Mouse (Mus musculus) kidney, postnatal 0 days (tissue): ENCODE results near the gene Tox2. TPM values are rescaled to one million over a fixed set of nuclear protein-coding genes. Genes with fewer than 3 reads are reported as not detected.

Experiments used
- ATAC-seq: fragments of 200-750 bp; cut with Nextera tagmentation; replicated peaks from 2 replicates; pipeline ENCODE4 v1.8.0; 2017; ENCODE audit warnings: low read depth, moderate number of reproducible peaks, moderate TSS enrichment, moderate library complexity; ENCODE audit not compliant: low FRiP score
- DNase-seq: peaks from one replicate; pipeline ENCODE4 v3.0.0-alpha.2; 2016; ENCODE audit warnings: low spot score
- H3K27ac ChIP-seq: fragments of 300-500 bp; sonication (generic); 2 replicates; pipeline ENCODE4 v1.5.1; 2014; ENCODE audit warnings: mild to moderate bottlenecking
- H3K27me3 ChIP-seq: fragments of 300-500 bp; sonication (generic); 2 replicates; pipeline ENCODE4 v1.6.1; 2014; ENCODE audit warnings: low read length, mixed read lengths; ENCODE audit not compliant: insufficient read depth
- H3K36me3 ChIP-seq: fragments of 300-500 bp; sonication (generic); 2 replicates; pipeline ENCODE4 v1.6.1; 2014; ENCODE audit warnings: low read length, mixed read lengths; ENCODE audit not compliant: insufficient read depth
- H3K4me1 ChIP-seq: fragments of 300-500 bp; sonication (generic); replicated peaks from 2 replicates; pipeline ENCODE4 v1.6.1; 2014; ENCODE audit warnings: antibody characterized with exemption, low read length, mixed read lengths; ENCODE audit not compliant: insufficient read depth
- H3K4me2 ChIP-seq: fragments of 300-500 bp; sonication (generic); 2 replicates; pipeline ENCODE4 v1.6.1; 2014; ENCODE audit warnings: mild to moderate bottlenecking, low read length, moderate library complexity, mixed read lengths
- H3K4me3 ChIP-seq: fragments of 300-500 bp; sonication (generic); replicated peaks from 2 replicates; pipeline ENCODE4 v1.5.1; 2014; ENCODE audit warnings: low read depth, low read length
- H3K9ac ChIP-seq: fragments of 300-500 bp; sonication (generic); 2 replicates; pipeline ENCODE4 v1.6.1; 2014; ENCODE audit warnings: low read depth, low read length
- H3K9me3 ChIP-seq: fragments of 300-500 bp; sonication (generic); replicated peaks from 2 replicates; pipeline ENCODE4 v1.6.1; 2016; ENCODE audit warnings: low read length, inconsistent platforms, mixed read lengths
- CTCF ChIP-seq: IDR thresholded peaks from 2 replicates; pipeline ENCODE4 v1.5.1; 2016; ENCODE audit warnings: antibody characterized with exemption, low read depth, mild to moderate bottlenecking, moderate library complexity
- WGBS: fragments of 180-500 bp; shearing (Covaris S2); extraction: QIAGEN DNeasy Blood & Tissue Kit; methylation state at CpG from one replicate; pipeline ENCODE4 v1.1.7; 2014; 5-methylcytosine and 5-hydroxymethylcytosine counted together
- polyA plus RNA-seq: library from polyadenylated mRNA; unstranded; fragments of >200 nt; fragmentation: Nextera tagmentation; extraction: Ambion mirVana; gene quantifications from 2 replicates; pipeline ENCODE4 v1.2.1, GENCODE M21; 2015

Gene Tox2
- polyA plus RNA-seq, 1 experiment from 2014 or later = 1.1 TPM

DNA sequence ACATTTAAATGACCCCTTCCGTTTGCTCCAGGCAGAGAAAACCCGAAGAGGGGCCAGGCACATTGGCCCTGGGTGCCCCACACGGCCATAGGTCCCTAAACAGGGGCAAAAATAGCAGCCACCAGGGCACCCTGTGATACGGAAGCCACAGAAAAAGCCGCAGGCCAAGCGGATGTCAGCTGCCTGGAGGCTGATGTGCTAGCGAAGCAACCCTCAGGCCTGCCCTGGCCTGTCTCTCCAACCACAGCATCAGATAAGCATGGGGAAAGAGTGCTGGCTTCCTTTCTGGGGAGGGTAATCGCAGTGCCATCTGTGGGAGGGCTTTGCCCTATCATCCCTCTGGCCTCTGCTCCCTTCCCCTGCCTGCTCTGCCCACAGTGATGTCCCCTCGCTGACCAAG is 26.1 kb downstream of the Tox2 start:
- H3K4me3 ChIP-seq = no peak overlapping the region
- 69% methylated on average over 9 of the region's 9 CpGs for WGBS
- H3K27me3 ChIP-seq = no peaks in the 10 kb centered on the region
- H3K4me2 ChIP-seq = no peak overlapping the region
- ATAC-seq (no peak), DNase-seq (no peak)
- H3K9ac ChIP-seq = no peak overlapping the region
- H3K27ac ChIP-seq = no peak overlapping the region
- TF ChIP-seq CTCF = no peak
- no peaks in the 10 kb centered on the region for H3K4me1 ChIP-seq
- H3K36me3 ChIP-seq = no peaks in the 10 kb centered on the region
- H3K9me3 ChIP-seq = no peaks in the 10 kb centered on the region

GRCm38 (mm10) chr2:163231781-163232534 is 29.0 kb downstream of the Tox2 start:
- H3K36me3 ChIP-seq = no peaks in the 10 kb centered on the region
- no peaks in the 10 kb centered on the region for H3K27me3 ChIP-seq
- no peak overlapping the region for H3K4me3 ChIP-seq
- no peak overlapping the region for H3K4me2 ChIP-seq
- TF ChIP-seq CTCF = no peak
- H3K4me1 ChIP-seq = no peaks in the 10 kb centered on the region
- H3K9ac ChIP-seq = no peak overlapping the region
- no peaks in the 10 kb centered on the region for H3K9me3 ChIP-seq
- no peak for DNase-seq
- no peak for ATAC-seq
- H3K27ac ChIP-seq = no peak overlapping the region
- WGBS = 76% methylated on average over 13 of the region's 13 CpGs

- 76% methylated on average over 9 of the region's 9 CpGs for WGBS
These were observed 30.7 kb downstream of the Tox2 start for GRCm38 (mm10) chr2:163233666-163234065.

GRCm38 (mm10) chr2:163236057-163236456 is 33.1 kb downstream of the Tox2 start:
- Histone ChIP-seq H3K36me3 (no peaks in the 10 kb centered on the region), H3K4me2 (no peak overlapping the region), H3K4me3 (no peak overlapping the region), H3K27ac (no peak overlapping the region), H3K9me3 (no peaks in the 10 kb centered on the region), H3K4me1 (no peaks in the 10 kb centered on the region), H3K9ac (no peak overlapping the region), H3K27me3 (no peaks in the 10 kb centered on the region)
- no peak for DNase-seq
- TF ChIP-seq CTCF = no peak
- 52% methylated on average over 7 of the region's 7 CpGs for WGBS
- ATAC-seq = no peak

More at GRCm38 (mm10) chr2:163233666-163234065, 30.7 kb downstream of the Tox2 start:
- Histone ChIP-seq H3K36me3 (no peaks in the 10 kb centered on the region), H3K9ac (no peak overlapping the region), H3K27ac (no peak overlapping the region), H3K4me2 (no peak overlapping the region), H3K4me3 (no peak overlapping the region), H3K27me3 (no peaks in the 10 kb centered on the region), H3K4me1 (no peaks in the 10 kb centered on the region), H3K9me3 (no peaks in the 10 kb centered on the region)
- no peak for TF ChIP-seq CTCF
- DNase-seq (no peak), ATAC-seq (no peak)

- no peak overlapping the region for H3K9ac ChIP-seq
These were observed 35.1 kb downstream of the Tox2 start for GRCm38 (mm10) chr2:163237999-163238529.

GRCm38 (mm10) chr2:163239945-163240344 is 37.0 kb downstream of the Tox2 start:
- 77% methylated on average over 8 of the region's 8 CpGs for WGBS
- Histone ChIP-seq H3K9ac (no peak overlapping the region), H3K27me3 (no peaks in the 10 kb centered on the region), H3K27ac (no peak overlapping the region), H3K36me3 (no peaks in the 10 kb centered on the region), H3K9me3 (no peaks in the 10 kb centered on the region), H3K4me1 (no peaks in the 10 kb centered on the region), H3K4me2 (no peak overlapping the region), H3K4me3 (no peak overlapping the region)
- TF ChIP-seq CTCF = no peak
- DNase-seq (no peak), ATAC-seq (no peak)

More at GRCm38 (mm10) chr2:163237999-163238529, 35.1 kb downstream of the Tox2 start:
- H3K4me2 ChIP-seq = no peak overlapping the region
- no peak overlapping the region for H3K27ac ChIP-seq
- H3K4me3 ChIP-seq = no peak overlapping the region
- H3K27me3 ChIP-seq = no peaks in the 10 kb centered on the region
- TF ChIP-seq CTCF = no peak
- no peaks in the 10 kb centered on the region for H3K4me1 ChIP-seq
- no peaks in the 10 kb centered on the region for H3K36me3 ChIP-seq
- H3K9me3 ChIP-seq = no peaks in the 10 kb centered on the region
- no peak for ATAC-seq
- 64% methylated on average over 12 of the region's 12 CpGs for WGBS
- peak; percentile 51 for DNase-seq

DNA sequence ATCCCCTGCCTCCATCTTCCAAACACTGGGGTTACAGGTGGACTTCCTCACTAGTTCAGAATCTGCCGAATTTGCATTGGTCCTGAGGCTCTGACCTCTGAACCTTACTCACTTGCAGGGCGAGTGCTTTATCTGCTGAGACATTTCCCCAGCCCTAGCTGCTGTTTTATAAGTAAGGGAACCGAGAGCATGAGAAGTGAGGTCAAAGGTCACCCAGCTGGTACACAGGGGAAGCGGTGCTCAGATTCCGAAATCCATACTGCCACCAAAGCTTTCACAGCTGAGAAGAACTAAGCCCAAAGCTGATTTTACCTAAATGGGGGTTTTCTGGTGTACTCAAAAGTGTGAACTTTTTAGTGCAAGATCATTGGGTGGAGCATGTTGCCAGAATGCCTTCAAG is 38.9 kb downstream of the Tox2 start:
- 23% methylated on average over 5 of the region's 5 CpGs for WGBS

More for the DNA sequence above, 38.9 kb downstream of the Tox2 start:
- H3K9ac ChIP-seq = no peak overlapping the region
- no peaks in the 10 kb centered on the region for H3K4me1 ChIP-seq
- TF ChIP-seq CTCF = no peak
- DNase-seq (no peak), ATAC-seq (no peak)
- no peak overlapping the region for H3K4me2 ChIP-seq
- no peak overlapping the region for H3K4me3 ChIP-seq
- no peaks in the 10 kb centered on the region for H3K27me3 ChIP-seq
- no peaks in the 10 kb centered on the region for H3K9me3 ChIP-seq
- H3K36me3 ChIP-seq = no peaks in the 10 kb centered on the region
- no peak overlapping the region for H3K27ac ChIP-seq
